Mouse (Mus musculus) cerebellum, adult 2 months (tissue): ENCODE data around the gene Gm11937.
"Not testable (repeated sequence)": the region's sequence is repeated elsewhere in the genome, so short reads cannot be mapped to it uniquely, and the experiment has no call there.

ENCODE experiments used
- CTCF ChIP-seq: fragments of 200-500 bp; IDR thresholded peaks from 2 replicates; pipeline ENCODE4 v1.5.1; 2011; ENCODE audit warnings: low read depth, mild to moderate bottlenecking, control low read depth, low read length, moderate library complexity, borderline replicate concordance; ENCODE audit not compliant: insufficient read depth
- POLR2A ChIP-seq: fragments of 200-500 bp; IDR thresholded peaks from 2 replicates; pipeline ENCODE4 v1.6.1; 2011; ENCODE audit warnings: low read length, control low read depth, borderline replicate concordance; ENCODE audit not compliant: insufficient read depth

DNA sequence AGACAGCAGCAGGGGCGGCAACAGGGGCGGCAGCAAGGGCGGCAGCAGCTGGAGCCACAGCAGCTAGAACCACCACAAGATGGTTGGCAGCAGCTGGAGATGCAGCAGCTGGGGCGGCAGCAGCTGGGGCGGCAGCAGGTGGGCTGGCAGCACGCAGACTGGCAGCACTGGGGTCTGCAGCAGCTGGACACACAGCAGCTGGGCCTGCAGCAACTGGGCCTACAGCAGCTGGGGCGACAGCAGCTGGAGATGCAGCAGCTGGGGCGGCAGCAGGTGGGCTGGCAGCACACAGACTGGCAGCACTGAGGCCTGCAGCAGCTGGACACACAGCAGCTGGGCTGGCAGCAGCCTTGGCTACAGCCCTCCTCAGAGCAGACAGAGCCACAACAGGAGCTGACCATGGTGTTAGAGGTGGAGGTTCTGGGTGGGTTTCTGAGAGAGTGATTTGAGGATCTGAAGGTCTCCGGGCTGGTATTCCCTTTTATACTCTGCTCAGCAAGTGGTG lies 33.7 kb upstream of the Gm11937 start, which contains the start of gene Krtap4-7:
- TF ChIP-seq POLR2A, CTCF: not testable (repeated sequence)
